Mouse (Mus musculus) common myeloid progenitor, adult 5-6 weeks (primary cell): ENCODE measurements around the gene Adgrg5. TPM values are rescaled to one million over a fixed set of nuclear protein-coding genes. Genes with fewer than 3 reads are reported as not detected.

Experiments used
- ATAC-seq: replicated peaks from 2 replicates; pipeline ENCODE4 v1.8.0; 2016; ENCODE audit warnings: low read depth, mild to moderate bottlenecking, moderate TSS enrichment, inconsistent platforms; ENCODE audit not compliant: poor library complexity, severe bottlenecking
- total RNA-seq: library from RNA; stranded (forward); fragments of 200-1000, 187-1606 nt; gene quantifications from 2 replicates; pipeline ENCODE4 v1.2.3, GENCODE M21; 2017

Adgrg5 gene
- total RNA-seq, 1 experiment from 2014 or later = 0.05 TPM

DNA sequence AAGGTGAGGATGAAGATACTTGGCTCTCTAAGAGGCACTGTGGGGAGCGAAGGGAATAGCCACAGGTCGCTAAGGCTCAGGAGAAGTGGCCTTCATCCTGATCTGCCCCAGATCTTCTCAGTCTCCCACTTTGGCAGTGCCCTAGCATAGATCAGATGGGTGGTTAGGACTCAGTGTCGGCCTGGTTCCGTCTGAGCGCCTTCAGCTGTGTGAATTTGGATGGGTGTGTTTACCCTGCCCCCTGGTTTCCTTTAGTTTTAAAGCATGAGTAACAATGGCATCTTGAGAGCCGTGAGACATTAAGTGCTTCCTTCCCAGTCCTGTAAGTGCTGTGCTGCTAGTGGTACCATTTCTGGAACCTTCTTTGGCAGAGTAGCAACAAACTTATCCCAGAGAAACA is 65.1 kb downstream of the Adgrg5 start:
- no peak for ATAC-seq

- ATAC-seq = no peak
Observed at GRCm38 (mm10) chr8:94989711-94990110, 66.2 kb downstream of the Adgrg5 start.

DNA sequence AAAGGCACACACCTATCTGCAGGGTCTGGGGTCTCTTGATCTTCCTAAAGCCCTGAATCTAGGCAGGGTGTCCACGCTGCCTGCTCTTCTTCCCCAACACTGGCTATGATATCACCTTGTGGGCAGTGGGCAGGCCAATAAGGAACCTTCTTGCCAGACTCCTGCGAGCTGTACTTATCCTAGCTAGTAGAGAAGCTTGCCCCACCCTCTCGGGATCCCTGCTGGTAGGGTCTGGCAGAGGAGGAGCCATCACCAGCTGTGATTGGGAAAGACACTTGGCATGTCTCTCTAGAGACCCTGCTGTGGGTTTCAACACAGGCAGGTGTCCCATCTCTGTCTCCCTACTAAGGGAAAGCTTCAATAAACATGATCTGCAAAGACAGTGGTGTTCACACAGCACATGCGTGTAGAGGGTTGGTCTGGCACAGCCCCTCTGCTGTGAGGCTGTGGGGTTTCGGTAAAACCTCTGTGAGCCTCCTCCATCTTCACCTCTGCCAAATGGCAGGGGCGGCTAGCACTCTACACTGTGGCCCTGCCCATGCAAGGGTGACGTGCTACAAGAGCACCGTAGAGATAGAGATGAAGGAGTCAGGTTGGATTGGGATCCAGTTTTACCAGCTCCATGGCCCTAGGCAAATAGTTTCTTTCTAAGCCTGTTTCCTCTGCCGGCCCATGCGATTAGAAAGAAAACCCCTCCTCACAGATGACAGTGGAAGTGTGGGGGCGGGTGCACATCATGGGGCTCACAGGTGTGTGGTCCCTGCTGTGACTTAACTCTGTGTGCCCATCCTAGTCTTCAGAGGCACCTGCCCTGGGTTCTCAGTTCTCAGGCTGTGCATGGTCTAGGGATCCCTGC is 67.3 kb downstream of the Adgrg5 start:
- peak; percentile 17; the same call in 1 of the 2 replicates for ATAC-seq

- 0 out of 2 replicates have a peak, but pooled peaks have one; percentile 4 for ATAC-seq
Observed at GRCm38 (mm10) chr8:94991454-94991994, 68.0 kb downstream of the Adgrg5 start.

- ATAC-seq = no peak
Observed at GRCm38 (mm10) chr8:94992010-94992409, 68.5 kb downstream of the Adgrg5 start.

- ATAC-seq = no peak
Observed at GRCm38 (mm10) chr8:94992534-94992933, 69.0 kb downstream of the Adgrg5 start.

Other genes with a start within 250 kb of the Adgrg5 start
- not detected in 2 replicates for gene Pllp, start 227.4 kb upstream of the Adgrg5 start, total RNA-seq
- not detected in 2 replicates for gene Ccl22, start 178.1 kb upstream of the Adgrg5 start, total RNA-seq
- not detected in 2 replicates for gene Cx3cl1, start 151.7 kb upstream of the Adgrg5 start, total RNA-seq
- 1.1 and 4.9 TPM in 2 replicates for gene Ccl17, start 113.2 kb upstream of the Adgrg5 start, total RNA-seq
- 16.8 and 30.8 TPM in 2 replicates for gene Coq9, start 85.4 kb upstream of the Adgrg5 start, total RNA-seq
- 32.4 and 34.1 TPM in 2 replicates for gene Ciapin1, start 85.3 kb upstream of the Adgrg5 start, total RNA-seq
- gene Polr2c, start 66.2 kb upstream of the Adgrg5 start, total RNA-seq = 51.3 and 54.3 TPM in 2 replicates
- 0.78 and 0.82 TPM in 2 replicates for gene Dok4, start 47.4 kb upstream of the Adgrg5 start, total RNA-seq
- gene Ccdc102a, start 5.6 kb upstream of the Adgrg5 start, total RNA-seq = 0.58 and 2.2 TPM in 2 replicates
- 293 and 407 TPM in 2 replicates for gene Adgrg1, start 51.1 kb downstream of the Adgrg5 start, total RNA-seq
- gene Adgrg3, start 94.0 kb downstream of the Adgrg5 start, total RNA-seq = 144 and 156 TPM in 2 replicates
- 8.4 and 9.8 TPM in 2 replicates for gene Drc7, start 131.4 kb downstream of the Adgrg5 start, total RNA-seq
- 17.5 and 24.6 TPM in 2 replicates for gene Katnb1, start 157.5 kb downstream of the Adgrg5 start, total RNA-seq